Mouse (Mus musculus) lung, embryonic 16.5 days (tissue): ENCODE data around the gene Tff1. TPM values are rescaled to one million over a fixed set of nuclear protein-coding genes. Genes with fewer than 3 reads are reported as not detected.

Experiments used
- ATAC-seq: fragments of 200-750 bp; cut with Nextera tagmentation; 2 replicates; pipeline ENCODE4 v1.8.0; 2017; ENCODE audit warnings: low read depth, mild to moderate bottlenecking, moderate library complexity
- H3K27ac ChIP-seq: fragments of 300-500 bp; sonication (generic); 2 replicates; pipeline ENCODE4 v1.5.1; 2014; ENCODE audit warnings: mild to moderate bottlenecking, control low read depth, low read length
- H3K27me3 ChIP-seq: fragments of 300-500 bp; sonication (generic); 2 replicates; pipeline ENCODE4 v1.6.1; 2014; ENCODE audit warnings: low read depth, low read length, mixed read lengths; ENCODE audit not compliant: control insufficient read depth, insufficient read depth
- H3K36me3 ChIP-seq: fragments of 300-500 bp; sonication (generic); 2 replicates; pipeline ENCODE4 v1.6.1; 2014; ENCODE audit warnings: low read length; ENCODE audit not compliant: control insufficient read depth, insufficient read depth
- H3K4me1 ChIP-seq: fragments of 300-500 bp; sonication (generic); replicated peaks from 2 replicates; pipeline ENCODE4 v1.6.1; 2014; ENCODE audit warnings: low read length, mixed read lengths; ENCODE audit not compliant: control insufficient read depth, insufficient read depth
- H3K4me2 ChIP-seq: fragments of 300-500 bp; sonication (generic); 2 replicates; pipeline ENCODE4 v1.6.1; 2014; ENCODE audit warnings: low read depth, low read length, control low read depth
- H3K4me3 ChIP-seq: fragments of 300-500 bp; sonication (generic); 2 replicates; pipeline ENCODE4 v1.5.1; 2014; ENCODE audit warnings: mild to moderate bottlenecking, low read length, control low read depth
- H3K9ac ChIP-seq: fragments of 300-500 bp; sonication (generic); 2 replicates; pipeline ENCODE4 v1.6.1; 2014; ENCODE audit warnings: low read length, control low read depth
- H3K9me3 ChIP-seq: fragments of 300-500 bp; sonication (generic); 2 replicates; pipeline ENCODE4 v1.6.1; 2016; ENCODE audit warnings: low read length; ENCODE audit not compliant: control insufficient read depth
- WGBS: fragments of 180-500 bp; shearing (Covaris S2); extraction: QIAGEN DNeasy Blood & Tissue Kit; methylation state at CpG from one replicate; pipeline ENCODE4 v1.1.7; 2014; 5-methylcytosine and 5-hydroxymethylcytosine counted together
- polyA plus RNA-seq: library from polyadenylated mRNA; unstranded; fragments of >200 nt; fragmentation: Nextera tagmentation; extraction: Ambion mirVana; gene quantifications from 2 replicates; pipeline ENCODE4 v1.2.1, GENCODE M21; 2015

Tff1 gene
- polyA plus RNA-seq, 1 experiment from 2014 or later, result not detected

GRCm38 (mm10) chr17:31125548-31126266 lies 39.4 kb downstream of the Tff1 start:
- no peak overlapping the region for H3K9ac ChIP-seq
- no peak overlapping the region for H3K27ac ChIP-seq
- H3K27me3 ChIP-seq, result no peaks in the 10 kb centered on the region
- 29% methylated on average over 9 of the region's 9 CpGs for WGBS
- H3K4me3 ChIP-seq, result no peak overlapping the region
- no peaks in the 10 kb centered on the region for H3K9me3 ChIP-seq
- no peaks in the 10 kb centered on the region for H3K36me3 ChIP-seq
- no peaks in the 10 kb centered on the region for H3K4me1 ChIP-seq
- 0 out of 2 replicates have a peak, but pooled peaks have one; percentile 20 for ATAC-seq
- H3K4me2 ChIP-seq, result no peak overlapping the region

GRCm38 (mm10) chr17:31121975-31122374 lies 43.1 kb downstream of the Tff1 start:
- Histone ChIP-seq H3K27ac (no peak overlapping the region), H3K36me3 (no peaks in the 10 kb centered on the region), H3K9me3 (no peaks in the 10 kb centered on the region), H3K4me2 (no peak overlapping the region), H3K4me1 (no peaks in the 10 kb centered on the region), H3K27me3 (no peaks in the 10 kb centered on the region), H3K4me3 (no peak overlapping the region), H3K9ac (no peak overlapping the region)
- no peak for ATAC-seq
- 6% methylated on average over 8 of the region's 8 CpGs for WGBS

GRCm38 (mm10) chr17:31119429-31119828 lies 45.6 kb downstream of the Tff1 start:
- 6% methylated on average over 7 of the region's 7 CpGs for WGBS
- Histone ChIP-seq H3K27me3 (no peaks in the 10 kb centered on the region), H3K27ac (no peak overlapping the region), H3K9me3 (no peaks in the 10 kb centered on the region), H3K9ac (no peak overlapping the region), H3K4me3 (no peak overlapping the region), H3K4me2 (no peak overlapping the region), H3K4me1 (no peaks in the 10 kb centered on the region), H3K36me3 (no peaks in the 10 kb centered on the region)
- peak; percentile 23; the same call in 1 of the 2 replicates for ATAC-seq

GRCm38 (mm10) chr17:31117946-31118345 lies 47.1 kb downstream of the Tff1 start:
- Histone ChIP-seq H3K27me3 (no peaks in the 10 kb centered on the region), H3K27ac (no peak overlapping the region), H3K4me2 (no peak overlapping the region), H3K36me3 (no peaks in the 10 kb centered on the region), H3K9me3 (no peaks in the 10 kb centered on the region), H3K9ac (no peak overlapping the region), H3K4me3 (no peak overlapping the region), H3K4me1 (no peaks in the 10 kb centered on the region)
- no peak for ATAC-seq
- 84% methylated on average over 5 of the region's 5 CpGs for WGBS

- Histone ChIP-seq H3K9me3 (no peaks in the 10 kb centered on the region), H3K36me3 (no peaks in the 10 kb centered on the region), H3K9ac (no peak overlapping the region), H3K4me2 (no peak overlapping the region), H3K27ac (no peak overlapping the region), H3K4me3 (no peak overlapping the region), H3K27me3 (no peaks in the 10 kb centered on the region), H3K4me1 (no peaks in the 10 kb centered on the region)
- WGBS, result 39% methylated on average over 6 of the region's 6 CpGs
- no peak for ATAC-seq
These were observed 49.0 kb downstream of the Tff1 start for GRCm38 (mm10) chr17:31116063-31116462.

GRCm38 (mm10) chr17:31113191-31113856 lies 51.8 kb downstream of the Tff1 start:
- Histone ChIP-seq H3K4me3 (no peak overlapping the region), H3K9me3 (no peaks in the 10 kb centered on the region), H3K9ac (no peak overlapping the region), H3K4me1 (no peaks in the 10 kb centered on the region), H3K27me3 (no peaks in the 10 kb centered on the region), H3K27ac (no peak overlapping the region), H3K36me3 (no peaks in the 10 kb centered on the region), H3K4me2 (no peak overlapping the region)
- no peak for ATAC-seq
- WGBS, result 55% methylated on average over 9 of the region's 9 CpGs

Other genes with a start within 250 kb of the Tff1 start
- 0.44 and 0.74 TPM in 2 replicates for gene Umodl1, start 210.6 kb downstream of the Tff1 start, polyA plus RNA-seq
- 12.9 and 15.1 TPM in 2 replicates for gene Abcg1, start 107.6 kb downstream of the Tff1 start, polyA plus RNA-seq
- 0.58 and 1.6 TPM in 2 replicates for gene Tff3, start 35.6 kb downstream of the Tff1 start, polyA plus RNA-seq
- 0.46 TPM in 1 of 2 replicates, not detected in the other for gene Tff2, start 21.0 kb downstream of the Tff1 start, polyA plus RNA-seq
- gene Tmprss3, start 33.7 kb upstream of the Tff1 start, polyA plus RNA-seq, result not detected in 2 replicates
- 0.90 and 1.6 TPM in 2 replicates for gene Ubash3a, start 42.6 kb upstream of the Tff1 start, polyA plus RNA-seq
- 20.1 and 24.0 TPM in 2 replicates for gene Rsph1, start 112.1 kb upstream of the Tff1 start, polyA plus RNA-seq
- gene Slc37a1, start 121.5 kb upstream of the Tff1 start, polyA plus RNA-seq, result 13.4 and 13.5 TPM in 2 replicates
- 29.5 and 31.5 TPM in 2 replicates for gene Pde9a, start 220.9 kb upstream of the Tff1 start, polyA plus RNA-seq